Mouse (Mus musculus): ENCODE results near the gene Nrsn2.
"Not testable (repeated sequence)": the region's sequence is repeated elsewhere in the genome, so short reads cannot be mapped to it uniquely, and the experiment has no call there.

Gene Nrsn2

DNA sequence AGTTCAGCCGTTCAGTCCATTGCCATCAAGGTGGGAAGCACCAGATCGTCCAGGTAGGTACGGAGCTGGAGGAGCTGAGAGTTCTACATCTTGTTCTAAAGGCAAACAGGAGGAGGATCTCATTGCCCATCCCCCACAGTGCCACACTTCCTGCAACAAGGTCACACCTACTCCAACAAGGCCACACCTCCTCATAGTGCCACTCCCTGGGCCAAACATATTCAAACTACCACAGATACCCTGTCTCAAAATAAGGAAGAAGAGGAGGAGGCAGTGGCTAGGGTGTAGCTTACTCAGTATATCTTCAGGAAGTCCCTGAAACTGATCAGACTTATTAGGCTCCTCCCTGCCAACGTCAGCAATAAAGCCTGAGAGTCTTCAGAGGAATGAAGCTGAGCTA is 7.8 kb upstream of the Nrsn2 start:
- DNase-seq (ENCODE audit: low spot score): no peak

DNA sequence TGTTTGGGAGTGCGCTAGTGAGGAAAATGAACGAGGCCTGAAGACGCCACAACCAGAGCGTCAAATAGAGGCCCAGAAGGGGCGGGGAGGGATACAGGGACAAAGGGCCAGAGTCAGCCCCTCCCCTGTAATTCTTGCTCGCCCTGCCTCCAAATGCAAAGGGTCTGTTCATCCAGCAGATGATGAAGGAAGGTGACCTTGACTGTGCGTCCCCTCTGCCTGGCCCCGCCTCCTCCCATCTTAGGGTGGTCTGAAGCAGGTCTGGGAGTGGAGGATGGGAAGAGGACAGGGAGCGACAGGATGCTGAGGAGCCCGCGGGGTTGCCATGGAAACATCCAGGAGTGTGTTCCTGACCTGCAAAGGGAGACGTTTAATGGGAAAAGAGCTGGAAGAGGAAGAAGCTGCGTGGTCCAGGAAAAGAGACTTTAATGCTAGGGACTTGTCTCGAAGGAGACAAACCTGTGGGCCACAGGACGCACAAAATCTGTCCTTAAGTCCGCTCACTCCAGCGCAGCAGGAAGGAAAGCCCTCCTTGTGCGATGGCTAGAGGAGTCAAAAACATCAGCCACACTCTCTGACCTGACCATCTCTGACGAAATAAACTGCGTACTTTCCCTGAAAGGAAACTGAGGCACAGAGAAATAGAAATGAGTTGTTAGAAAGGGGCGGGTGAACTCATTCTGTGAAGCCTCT is 640 bp downstream of the Nrsn2 start:
- no peak for DNase-seq (ENCODE audit: low spot score)

DNA sequence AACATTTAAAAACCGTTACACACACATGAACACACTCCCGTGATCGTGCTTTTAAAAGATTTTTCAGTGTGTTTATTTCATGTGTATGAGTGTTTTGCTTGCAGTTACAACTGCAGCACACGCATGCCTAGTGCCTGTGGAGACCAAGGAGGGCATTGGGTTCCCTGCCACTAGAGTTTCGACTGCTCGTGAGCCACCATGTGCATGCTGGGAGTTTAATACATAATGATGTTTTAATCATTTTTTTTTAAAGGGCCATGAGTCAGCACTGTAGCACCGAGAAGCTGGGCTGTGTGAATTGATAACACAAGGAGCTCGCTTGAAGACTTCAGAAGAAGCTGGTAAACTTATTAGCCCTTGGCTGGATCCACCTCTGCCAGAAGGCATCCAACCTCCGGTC is 2.9 kb downstream of the Nrsn2 start:
- DNase-seq (ENCODE audit: low spot score): no peak

DNA sequence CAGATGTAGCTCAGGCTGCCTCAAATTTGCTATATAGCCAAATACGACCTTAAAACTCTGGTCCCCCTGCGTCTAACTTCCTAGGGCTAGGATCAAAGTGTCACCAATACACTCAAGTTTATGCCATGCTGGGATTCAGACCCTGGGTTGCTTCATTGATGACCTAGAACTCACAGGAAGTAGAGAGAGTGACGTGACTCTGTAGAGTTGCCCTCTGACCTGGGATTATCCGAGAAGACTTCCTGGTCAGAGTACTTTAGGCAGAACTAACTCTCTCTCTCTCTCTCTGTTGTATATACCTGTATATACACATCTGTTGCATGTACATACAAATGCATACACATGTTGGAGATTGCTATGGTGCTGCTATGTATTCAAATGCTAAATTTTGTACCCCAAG is 3.8 kb downstream of the Nrsn2 start:
- DNase-seq (ENCODE audit: low spot score): no peak

DNA sequence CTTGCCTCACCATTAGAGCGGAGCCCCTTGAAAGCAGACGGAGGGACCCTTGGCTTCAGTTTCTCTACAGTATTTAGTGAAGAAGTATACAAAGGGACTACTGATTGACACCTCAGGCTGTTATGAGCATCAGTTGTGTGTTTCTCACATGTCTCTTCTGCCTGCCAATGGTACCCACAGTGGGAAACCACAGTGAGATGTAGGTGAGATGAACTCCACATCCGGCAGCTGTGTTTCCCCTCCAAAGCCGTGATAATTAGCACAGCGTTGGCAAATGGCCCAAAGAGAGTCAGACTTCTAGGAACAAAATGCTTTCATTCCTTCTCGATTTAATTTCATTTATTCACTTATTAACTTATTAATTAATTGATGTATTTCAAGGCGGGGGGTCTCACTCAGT is 4.3 kb downstream of the Nrsn2 start:
- no peak for DNase-seq (ENCODE audit: low spot score)

DNA sequence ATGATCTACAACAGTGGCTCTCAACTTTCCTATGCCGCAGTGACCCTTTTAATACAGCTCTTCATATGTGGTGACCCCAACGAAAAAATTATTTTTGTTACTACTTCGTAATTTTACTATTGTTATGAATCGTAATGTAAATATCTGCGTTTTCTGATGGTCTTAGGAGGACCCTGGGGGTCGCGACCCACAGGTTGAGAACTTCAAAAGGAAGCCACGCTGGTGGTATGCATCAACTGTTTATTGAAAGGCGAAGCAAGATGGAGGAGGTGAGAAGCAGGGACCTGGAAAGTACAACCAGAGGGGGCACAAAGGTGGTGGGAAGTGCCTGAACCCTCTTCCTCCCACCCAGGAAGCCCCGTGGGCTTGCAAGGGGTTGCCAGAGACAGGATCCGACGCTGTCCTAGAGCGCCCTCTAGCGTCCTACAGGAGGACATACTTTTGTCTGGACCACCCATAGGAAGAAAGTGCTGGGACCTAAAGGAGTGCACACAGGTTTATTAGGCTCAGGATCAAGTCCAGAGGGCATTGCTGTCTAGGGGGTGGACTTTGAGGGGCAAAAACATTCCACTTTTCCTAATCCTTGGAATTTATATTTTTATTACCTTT is 7.8 kb downstream of the Nrsn2 start:
- peak; percentile 47 for DNase-seq (ENCODE audit: low spot score)

DNA sequence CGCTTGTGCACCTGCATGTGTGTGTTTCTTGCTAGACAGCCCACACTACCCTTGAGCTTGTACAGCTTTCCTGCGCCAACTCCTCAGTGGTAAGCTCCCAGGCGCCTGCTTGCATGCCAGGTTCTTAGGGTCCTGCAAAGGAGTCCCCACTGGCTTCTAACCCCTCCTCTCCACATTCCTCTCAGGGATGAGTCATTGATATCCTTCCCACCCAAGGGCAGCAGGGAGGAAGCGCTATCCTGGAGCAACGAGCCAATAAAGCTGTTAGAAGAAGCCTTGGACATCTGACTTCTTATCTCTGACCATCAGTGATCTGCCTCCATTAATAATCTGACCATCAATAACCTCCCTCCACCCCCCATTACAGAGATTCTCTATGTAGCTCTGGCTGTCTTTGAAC is 8.5 kb downstream of the Nrsn2 start:
- DNase-seq (ENCODE audit: low spot score): no peak

DNA sequence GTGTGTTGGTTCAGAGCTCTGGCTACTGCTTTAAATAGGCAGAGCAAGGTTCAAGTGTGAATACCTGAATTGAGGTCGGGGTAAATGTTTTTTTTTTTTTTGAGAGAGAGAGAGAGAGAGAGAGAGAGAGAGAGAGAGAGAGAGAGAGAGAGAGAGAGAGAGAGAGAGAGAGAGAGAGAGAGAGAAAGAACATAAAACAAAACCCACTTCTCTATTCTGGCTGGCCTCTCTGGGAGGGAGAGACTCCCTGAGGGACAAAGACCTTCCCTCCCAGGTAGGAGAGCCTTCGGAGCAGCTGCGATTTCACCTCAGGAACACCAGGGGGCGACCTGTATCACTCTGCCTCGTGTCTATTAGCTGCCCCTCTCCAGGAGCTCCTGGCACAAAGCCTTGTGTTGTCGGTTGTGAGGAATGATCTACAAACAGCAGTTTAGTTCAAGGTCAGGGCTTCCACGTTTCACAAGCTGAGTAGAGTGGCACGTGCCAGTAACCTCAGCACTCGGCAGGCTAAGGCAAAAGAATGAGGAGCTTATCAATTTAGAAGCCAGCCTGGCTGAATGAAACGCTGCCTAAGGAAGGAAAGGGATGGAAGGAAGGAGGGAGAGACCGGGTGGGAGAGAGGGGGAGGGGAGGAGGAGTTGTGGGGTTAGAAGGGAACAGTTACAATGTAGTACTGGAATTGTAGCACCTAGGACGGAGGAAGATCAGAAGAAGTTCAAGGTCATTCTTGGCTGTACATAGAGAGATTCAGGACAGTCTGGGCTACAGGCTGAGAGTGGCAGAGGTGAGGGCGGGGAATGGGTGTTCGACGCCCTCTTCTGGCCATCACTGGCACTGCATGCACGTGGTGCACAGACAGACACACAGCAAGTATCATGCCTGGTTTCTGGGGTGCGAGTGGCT is 12.9 kb downstream of the Nrsn2 start:
- peak; percentile 64 for DNase-seq (ENCODE audit: low spot score)

DNA sequence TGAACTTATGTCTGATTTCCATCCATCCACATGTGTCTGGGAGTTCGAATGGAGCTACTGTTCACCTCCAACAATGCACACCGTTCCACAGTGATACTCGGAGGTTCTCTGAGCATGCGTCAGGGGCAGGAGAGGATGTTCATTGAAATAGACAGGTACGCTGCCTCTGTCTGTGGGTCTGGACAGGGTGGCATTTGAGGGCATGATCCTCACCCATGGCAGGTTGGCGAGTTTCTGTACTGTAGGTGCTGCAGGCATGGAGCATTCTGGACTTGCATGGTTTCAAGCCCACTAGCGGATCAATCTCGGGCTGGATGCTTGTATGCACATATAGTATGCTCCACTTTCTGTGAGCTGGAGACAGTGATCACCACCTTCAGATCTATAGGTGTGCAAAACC is 15.2 kb downstream of the Nrsn2 start:
- DNase-seq (ENCODE audit: low spot score): no peak

DNA sequence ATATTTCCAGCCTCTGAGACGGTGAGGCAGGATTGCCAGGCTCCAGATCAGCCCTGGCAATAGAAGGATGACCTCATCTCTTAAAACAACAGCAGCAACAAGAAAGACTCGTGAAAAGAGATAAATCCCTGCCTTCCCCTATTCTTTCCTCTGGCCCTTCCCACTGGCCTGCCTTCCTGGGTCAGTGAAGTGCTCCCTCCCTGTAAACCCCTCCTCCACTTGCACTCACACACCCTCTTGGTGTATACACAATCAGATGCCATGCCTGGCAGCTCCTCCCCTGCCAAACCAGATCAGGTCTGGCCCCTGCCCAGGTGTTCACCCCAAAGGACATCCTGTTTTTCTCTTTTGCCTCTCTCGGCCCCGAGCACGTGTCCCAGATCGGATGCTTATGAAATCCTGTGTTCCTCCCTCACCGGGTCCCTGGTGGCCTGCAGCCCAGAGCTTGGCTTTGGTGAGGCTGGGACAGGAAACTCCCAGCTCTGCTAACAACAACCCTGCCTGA is 16.1 kb downstream of the Nrsn2 start:
- peak; percentile 42 for DNase-seq (ENCODE audit: low spot score)

DNA sequence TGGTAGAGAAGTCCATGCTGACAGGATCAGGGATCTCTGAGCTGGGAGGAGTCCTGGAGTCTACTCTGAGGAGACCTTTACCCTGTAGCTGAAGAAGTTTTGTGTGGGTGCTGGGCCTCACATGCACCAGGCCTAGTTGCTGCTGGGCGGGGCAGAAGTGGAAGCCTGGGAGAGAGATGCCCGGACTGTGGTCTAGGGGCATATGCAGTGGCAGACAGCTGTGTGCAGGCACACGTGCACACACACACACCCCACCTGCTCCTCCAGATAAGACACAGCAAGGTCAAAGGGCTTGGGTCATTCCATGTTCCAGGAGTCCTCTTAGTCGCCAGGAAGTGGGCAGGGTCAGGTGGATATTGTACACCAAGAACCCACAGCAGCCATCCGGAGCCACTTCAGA is 16.8 kb downstream of the Nrsn2 start:
- DNase-seq (ENCODE audit: low spot score): no peak

DNA sequence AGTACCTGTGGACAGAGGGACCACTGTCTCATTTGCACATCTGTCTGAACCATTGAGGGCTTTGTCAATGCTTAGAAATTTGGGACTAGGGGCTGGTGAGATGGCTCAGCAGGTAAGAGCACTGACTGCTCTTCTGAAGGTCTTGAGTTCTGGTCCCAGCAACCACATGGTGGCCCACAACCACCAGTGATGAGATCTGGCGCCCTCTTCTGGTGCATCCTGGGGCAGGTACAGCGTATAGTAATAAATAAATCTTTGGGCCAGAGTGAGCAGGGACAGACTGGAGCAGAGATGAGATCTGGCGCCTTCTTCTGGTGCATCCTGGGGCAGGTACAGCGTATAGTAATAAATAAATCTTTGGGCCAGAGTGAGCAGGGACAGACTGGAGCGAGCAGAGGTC is 17.5 kb downstream of the Nrsn2 start:
- DNase-seq (ENCODE audit: low spot score): not testable (repeated sequence)

DNA sequence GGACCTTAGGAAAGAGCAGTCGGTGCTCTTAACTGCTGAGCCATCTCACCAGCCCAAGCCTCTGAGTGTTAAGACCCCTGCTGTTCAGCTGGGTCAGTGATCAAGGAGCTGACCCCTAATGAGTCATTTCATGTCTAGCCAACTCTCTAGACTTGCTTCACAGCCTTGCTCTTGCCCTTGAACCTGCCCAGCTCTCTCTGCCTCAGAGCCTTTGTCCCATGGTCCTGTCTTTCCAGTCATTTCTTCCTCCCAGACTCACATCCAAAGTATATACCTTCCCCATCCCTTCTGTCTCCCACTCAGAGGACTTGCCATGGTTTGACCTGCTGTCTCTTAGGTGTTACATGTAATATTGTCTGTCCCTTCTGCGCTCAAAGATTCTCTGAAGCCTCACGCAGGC is 19.2 kb downstream of the Nrsn2 start:
- DNase-seq (ENCODE audit: low spot score): no peak

DNA sequence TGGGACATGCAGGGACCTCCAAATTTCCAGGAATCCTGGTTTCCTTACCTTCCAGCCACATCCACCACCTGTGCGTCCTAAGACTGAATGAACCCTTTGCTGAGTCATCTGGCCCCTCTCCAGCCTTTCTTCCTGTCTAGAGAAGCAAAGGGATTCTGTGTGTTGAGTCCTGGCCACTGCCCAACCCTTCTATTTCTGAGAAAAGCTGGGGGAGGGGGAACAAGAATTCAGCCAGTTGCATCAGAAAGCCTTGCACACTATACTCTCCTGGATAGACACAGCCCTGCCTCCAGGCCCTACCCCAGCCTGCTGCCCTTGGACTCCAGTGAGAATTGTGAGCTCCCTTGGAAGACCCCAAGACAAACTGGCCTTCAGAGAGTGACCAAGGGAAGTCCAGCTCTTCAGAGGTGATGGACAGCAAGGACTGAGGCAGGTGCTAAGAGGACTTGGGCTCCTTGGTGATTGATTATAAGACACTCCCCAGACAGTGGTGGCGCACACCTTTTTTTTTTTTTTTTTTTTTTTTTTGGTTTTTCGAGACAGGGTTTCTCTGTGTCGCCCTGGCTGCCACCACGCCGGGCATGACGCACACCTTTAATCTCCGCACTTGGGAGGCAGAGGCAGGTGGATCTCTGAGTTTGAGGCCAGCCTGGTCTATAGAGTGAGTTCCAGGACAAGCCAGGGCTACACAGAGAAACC is 26.4 kb downstream of the Nrsn2 start:
- DNase-seq (ENCODE audit: low spot score): peak; percentile 28

DNA sequence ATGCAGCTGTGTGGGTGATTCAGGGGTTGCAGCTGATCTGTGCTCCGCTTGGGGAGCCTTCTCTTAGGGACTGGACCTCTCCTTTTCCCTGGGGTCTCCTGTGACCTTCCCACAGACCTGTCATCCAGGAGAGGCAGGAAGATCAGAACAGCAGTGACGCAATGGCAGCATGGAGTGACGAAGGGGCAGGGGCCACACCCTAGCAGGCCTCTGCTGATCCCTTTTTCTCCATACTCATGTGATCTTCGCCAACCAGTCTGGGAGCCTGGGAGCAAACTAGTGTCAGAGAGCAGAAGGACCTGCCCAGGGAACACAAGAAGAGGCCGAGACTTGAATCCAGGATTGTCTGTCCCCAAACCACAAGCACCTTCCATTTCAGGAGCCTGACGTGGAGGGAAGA is 27.2 kb downstream of the Nrsn2 start:
- DNase-seq (ENCODE audit: low spot score): no peak

DNA sequence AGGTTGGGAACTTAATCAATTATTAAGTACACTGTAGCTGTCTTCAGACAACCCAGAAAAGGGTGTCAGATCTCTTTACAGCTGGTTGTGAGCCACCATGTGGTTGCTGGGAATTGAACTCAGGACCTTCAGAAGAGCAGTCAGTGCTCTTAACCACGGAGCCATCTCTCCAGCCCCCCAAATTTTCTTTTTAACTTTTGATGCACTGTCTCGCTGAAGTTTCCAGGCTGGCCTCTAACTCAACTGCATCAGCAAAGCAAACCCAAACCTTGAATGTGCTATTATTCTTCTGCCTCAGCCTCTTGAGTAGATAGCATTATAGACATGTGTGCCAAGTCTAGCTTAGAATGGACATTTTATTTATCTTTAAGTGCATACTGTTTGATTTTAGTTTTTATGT is 28.7 kb downstream of the Nrsn2 start:
- DNase-seq (ENCODE audit: low spot score): no peak

DNA sequence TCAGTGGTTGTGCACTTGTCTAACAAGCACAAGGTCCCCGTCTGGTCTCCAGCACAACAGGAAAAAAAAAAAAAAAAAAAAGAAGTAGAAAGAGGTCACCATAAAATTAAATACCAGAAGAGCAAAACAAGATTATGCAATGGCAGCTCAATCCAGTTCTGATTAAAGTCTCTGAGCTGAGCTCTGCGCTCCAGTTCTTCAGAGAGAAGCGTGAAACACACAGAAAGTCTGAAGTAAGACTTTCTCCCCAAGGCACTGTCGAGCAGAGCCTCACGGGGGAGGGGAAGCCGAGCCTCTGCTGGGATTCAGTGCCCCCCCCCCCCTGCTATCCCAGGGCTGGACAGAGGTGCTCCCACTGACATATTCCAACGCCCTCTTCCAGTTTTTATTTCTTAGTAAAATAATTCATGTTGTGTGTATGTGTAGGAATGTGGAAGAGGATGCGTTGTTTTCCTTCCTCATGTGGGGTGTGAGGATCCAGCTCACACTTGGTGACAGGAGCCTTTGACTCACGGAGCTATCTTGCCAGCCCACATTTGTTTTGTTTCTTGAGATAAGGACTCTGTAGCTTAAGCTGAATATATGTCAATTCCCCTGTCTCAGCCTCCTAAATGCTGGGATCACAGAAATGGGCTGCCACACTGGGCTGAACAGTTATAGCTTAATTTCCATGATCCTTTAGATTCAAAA is 29.5 kb downstream of the Nrsn2 start:
- DNase-seq (ENCODE audit: low spot score): no peak

DNA sequence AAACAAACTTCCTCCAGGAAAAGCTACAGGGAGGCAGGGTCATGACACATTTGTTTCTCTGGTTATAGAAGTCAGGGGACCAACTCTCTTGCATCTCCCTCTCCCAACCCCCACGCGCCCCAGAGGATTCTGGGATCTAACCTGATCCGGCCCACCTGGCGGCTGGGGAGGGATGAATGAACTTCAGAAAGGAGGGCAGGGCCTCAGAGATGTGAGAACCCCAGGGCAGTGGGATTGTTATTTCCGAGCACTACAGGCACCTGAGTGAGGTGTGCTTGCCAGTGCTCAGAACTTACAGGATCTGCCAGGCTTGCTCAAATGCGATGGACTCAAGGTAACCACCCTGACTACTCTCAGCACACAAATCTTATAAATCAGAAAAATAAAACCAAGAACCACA is 31.0 kb downstream of the Nrsn2 start:
- no peak for DNase-seq (ENCODE audit: low spot score)

DNA sequence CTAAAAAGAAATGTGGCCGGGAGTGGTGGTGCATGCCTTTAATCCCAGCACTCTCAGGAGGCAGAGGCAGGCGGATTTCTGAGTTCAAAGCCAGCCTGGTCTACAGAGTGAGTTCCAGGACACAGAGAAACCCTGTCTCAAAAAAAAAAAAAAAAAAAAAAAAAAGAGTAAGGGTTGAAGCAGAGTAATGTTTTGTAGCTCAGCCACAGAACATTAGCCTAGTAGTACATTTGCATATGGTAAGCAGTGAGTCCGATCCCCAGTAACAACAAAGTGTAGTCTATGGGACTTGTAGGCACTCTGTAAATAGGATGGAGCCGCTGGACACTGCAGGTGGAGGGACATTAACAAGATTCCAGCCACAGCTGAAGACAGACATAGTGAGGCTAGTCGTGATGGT is 31.5 kb downstream of the Nrsn2 start:
- no peak for DNase-seq (ENCODE audit: low spot score)

DNA sequence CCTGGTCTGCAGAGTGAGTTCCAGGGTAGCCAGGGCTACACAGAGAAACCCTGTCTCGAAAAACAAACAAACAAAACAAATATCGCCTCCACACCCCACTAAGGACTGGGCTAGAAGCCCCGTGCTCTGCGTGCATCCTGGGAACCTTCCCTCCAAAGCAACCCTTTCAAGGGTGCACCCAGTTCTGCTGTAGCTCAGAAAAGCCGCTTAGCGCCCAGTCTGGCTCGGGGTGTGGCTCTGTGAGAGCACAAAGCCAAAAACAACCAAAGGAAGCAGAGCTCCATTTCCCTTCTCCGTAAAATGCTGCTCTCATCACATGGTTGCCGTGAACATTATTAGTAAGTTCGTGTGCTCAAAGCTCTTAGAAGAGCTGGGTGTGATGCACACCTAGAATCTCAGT is 32.1 kb downstream of the Nrsn2 start:
- DNase-seq (ENCODE audit: low spot score): no peak

DNA sequence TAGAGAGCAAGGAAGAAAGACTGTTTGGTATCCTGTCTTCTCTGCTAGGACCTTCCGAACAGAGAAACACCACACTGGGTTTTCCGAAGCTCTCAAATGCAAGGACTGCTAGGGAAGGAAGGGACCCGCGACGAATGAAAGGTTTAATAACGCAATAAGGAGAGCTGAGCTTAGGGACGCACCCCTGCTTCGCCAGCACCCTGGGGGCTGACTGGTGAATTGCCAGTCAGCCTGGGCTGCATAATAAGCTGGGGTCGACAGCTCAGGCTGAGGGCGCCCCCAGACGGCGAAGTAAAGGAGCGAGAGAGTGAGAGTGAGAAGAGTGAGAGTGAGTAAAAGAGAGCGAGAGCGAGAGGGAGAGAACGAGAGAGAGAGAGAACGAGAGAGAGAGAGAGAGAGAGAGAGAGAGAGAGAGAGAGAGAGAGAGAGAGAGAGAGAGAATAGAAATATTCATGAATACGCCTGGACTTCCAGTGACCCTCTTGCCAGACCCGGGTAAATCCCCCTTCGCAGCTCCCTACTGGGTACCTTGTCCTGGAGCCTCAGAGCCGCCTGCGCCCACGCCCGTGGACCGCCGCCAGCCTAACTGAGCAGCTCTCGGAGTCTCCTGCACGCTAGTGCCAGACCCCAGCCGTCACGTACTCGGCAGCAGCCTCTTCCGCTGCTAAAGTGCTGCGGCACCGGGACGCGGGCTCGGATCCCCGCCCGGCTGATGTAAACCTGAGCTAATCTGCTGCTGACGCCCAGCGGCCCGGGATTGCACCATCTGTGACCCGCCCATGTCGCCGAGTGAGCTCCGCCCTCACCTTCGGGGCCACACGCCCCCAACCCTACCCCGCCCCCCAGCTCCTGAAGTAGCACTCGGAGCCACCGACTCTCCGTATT is 32.9 kb downstream of the Nrsn2 start, which contains the start of gene Trib3:
Trib3 (minus strand) TSS at position 704 of the 885 bp plus-strand sequence.
- DNase-seq (ENCODE audit: low spot score): peak; percentile 67

All from urinary bladder, postnatal 25 days (tissue).